Mouse (Mus musculus): ENCODE measurements around the gene Fads1.

DNA sequence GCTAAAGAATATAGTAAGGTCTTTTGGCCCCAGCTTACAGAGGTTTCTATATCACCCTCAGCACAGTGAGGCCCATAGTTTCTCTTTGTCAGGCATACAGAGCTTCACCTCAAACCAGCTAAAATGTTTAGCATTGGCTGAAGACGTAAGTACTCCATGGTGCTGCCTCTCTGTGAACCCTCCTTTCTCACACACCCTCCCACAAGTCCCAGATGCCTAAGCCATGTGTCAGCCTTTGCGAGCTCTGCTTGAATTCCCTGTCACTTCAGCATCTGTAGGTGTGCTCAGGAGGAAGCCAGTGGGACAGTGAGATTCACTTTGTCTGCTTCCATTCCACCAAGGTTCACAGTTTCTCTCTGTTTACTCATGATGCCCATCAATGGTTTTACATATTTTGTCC is 25.0 kb upstream of the Fads1 start:
- TF ChIP-seq CTCF (IDR thresholded peaks at IDR 0.05; ENCODE audit: low read depth, low read length) (no peak), POLR2A (IDR thresholded peaks at IDR 0.05; ENCODE audit: insufficient read depth, low read length) (no peak)

All from ES-Bruce4 (cell line).